Mouse (Mus musculus) mouse embryonic stem cell (cell line): ENCODE data around the gene Mmd.

Source experiments
- in situ Hi-C, 2 experiments: fragments of 300-500 bp; cut with MboI; formaldehyde crosslinking; loops; 1 replicate in 1 of 2; 3 replicates in 1 of 2; pipeline ENCODE4 v1.14.3; 2019 to 2020; ENCODE audit warnings: low sequenced_read_pairs in 2 of 2, low pct_unique_long_range_greater_than_20kb in 1 of 2, mixed read lengths in 1 of 2; ENCODE audit not compliant: unreplicated experiment in 1 of 2

Mmd gene

GRCm38 (mm10) chr11:90245630-90246029 lies 3.6 kb upstream of the Mmd start:
- in situ Hi-C loops = no loop called here

GRCm38 (mm10) chr11:90246676-90247075 lies 2.6 kb upstream of the Mmd start:
- in situ Hi-C loops = no loop called here

GRCm38 (mm10) chr11:90247793-90248192 lies 1.5 kb upstream of the Mmd start:
- in situ Hi-C loops = no loop called here

- in situ Hi-C loops = no loop called here
These were observed 465 bp downstream of the Mmd start for GRCm38 (mm10) chr11:90249701-90250141.

- in situ Hi-C loops = no loop called here
These were observed 933 bp downstream of the Mmd start for GRCm38 (mm10) chr11:90250189-90250588.

GRCm38 (mm10) chr11:90250730-90251129 lies 1.5 kb downstream of the Mmd start:
- in situ Hi-C loops = no loop called here

GRCm38 (mm10) chr11:90251923-90252322 lies 2.7 kb downstream of the Mmd start:
- in situ Hi-C loops = no loop called here

GRCm38 (mm10) chr11:90252366-90252765 lies 3.1 kb downstream of the Mmd start:
- in situ Hi-C loops = no loop called here

GRCm38 (mm10) chr11:90254536-90254935 lies 5.3 kb downstream of the Mmd start:
- in situ Hi-C loops = no loop called here

GRCm38 (mm10) chr11:90255687-90256086 lies 6.4 kb downstream of the Mmd start:
- in situ Hi-C loops = no loop called here

- in situ Hi-C loops = no loop called here
These were observed 7.7 kb downstream of the Mmd start for GRCm38 (mm10) chr11:90256833-90257525.

- in situ Hi-C loops = no loop called here
These were observed 9.2 kb downstream of the Mmd start for GRCm38 (mm10) chr11:90258321-90258927.

GRCm38 (mm10) chr11:90259071-90259470 lies 9.8 kb downstream of the Mmd start:
- in situ Hi-C loops = no loop called here

GRCm38 (mm10) chr11:90259826-90260225 lies 10.6 kb downstream of the Mmd start:
- in situ Hi-C loops = no loop called here

GRCm38 (mm10) chr11:90264180-90264579 lies 14.9 kb downstream of the Mmd start:
- in situ Hi-C loops = no loop called here

- in situ Hi-C loops = no loop called here
These were observed 16.3 kb downstream of the Mmd start for GRCm38 (mm10) chr11:90265581-90265980.

GRCm38 (mm10) chr11:90268934-90269333 lies 19.7 kb downstream of the Mmd start:
- in situ Hi-C loops = no loop called here

GRCm38 (mm10) chr11:90269398-90270123 lies 20.3 kb downstream of the Mmd start:
- in situ Hi-C loops = no loop called here

- in situ Hi-C loops = no loop called here
These were observed 21.0 kb downstream of the Mmd start for GRCm38 (mm10) chr11:90270132-90270877.
